Mouse (Mus musculus) midbrain, embryonic 15.5 days (tissue): Measurements from ENCODE around the gene Grm7. TPM values are rescaled to one million over a fixed set of nuclear protein-coding genes. Genes with fewer than 3 reads are reported as not detected.

Experiments
- ATAC-seq: fragments of 200-750 bp; cut with Nextera tagmentation; replicated peaks from 2 replicates; pipeline ENCODE4 v1.8.0; 2017; ENCODE audit warnings: moderate TSS enrichment
- H3K27ac ChIP-seq: fragments of 300-500 bp; sonication (generic); 2 replicates; pipeline ENCODE4 v1.5.1; 2015; ENCODE audit warnings: mild to moderate bottlenecking, inconsistent platforms
- H3K27me3 ChIP-seq: fragments of 300-500 bp; sonication (generic); replicated peaks from 2 replicates; pipeline ENCODE4 v1.6.1; 2015; ENCODE audit warnings: inconsistent platforms
- H3K36me3 ChIP-seq: fragments of 300-500 bp; sonication (generic); replicated peaks from 2 replicates; pipeline ENCODE4 v1.6.1; 2015; ENCODE audit warnings: inconsistent platforms
- H3K4me1 ChIP-seq: fragments of 300-500 bp; sonication (generic); 2 replicates; pipeline ENCODE4 v1.6.1; 2015; ENCODE audit warnings: inconsistent platforms
- H3K4me2 ChIP-seq: fragments of 300-500 bp; sonication (generic); 2 replicates; pipeline ENCODE4 v1.6.1; 2015; ENCODE audit warnings: inconsistent platforms, mild to moderate bottlenecking, moderate library complexity
- H3K4me3 ChIP-seq: fragments of 300-500 bp; sonication (generic); 2 replicates; pipeline ENCODE4 v1.5.1; 2015; ENCODE audit warnings: mild to moderate bottlenecking, inconsistent platforms
- H3K9ac ChIP-seq: fragments of 300-500 bp; sonication (generic); 2 replicates; pipeline ENCODE4 v1.6.1; 2015; ENCODE audit warnings: mild to moderate bottlenecking, inconsistent platforms
- H3K9me3 ChIP-seq: fragments of 300-500 bp; sonication (generic); 2 replicates; pipeline ENCODE4 v1.6.1; 2016; ENCODE audit warnings: inconsistent platforms
- WGBS: fragments of 180-500 bp; shearing (Covaris S2); methylation state at CpG from one replicate; pipeline ENCODE4 v1.1.7; 2015; ENCODE audit warnings: mixed read lengths; 5-methylcytosine and 5-hydroxymethylcytosine counted together
- polyA plus RNA-seq: library from polyadenylated mRNA; unstranded; fragments of >200 nt; fragmentation: Nextera tagmentation; extraction: Ambion mirVana; gene quantifications from 2 replicates; pipeline ENCODE4 v1.2.1, GENCODE M21; 2015

The Grm7 gene
- polyA plus RNA-seq, 1 experiment from 2014 or later = 30.1 TPM

DNA sequence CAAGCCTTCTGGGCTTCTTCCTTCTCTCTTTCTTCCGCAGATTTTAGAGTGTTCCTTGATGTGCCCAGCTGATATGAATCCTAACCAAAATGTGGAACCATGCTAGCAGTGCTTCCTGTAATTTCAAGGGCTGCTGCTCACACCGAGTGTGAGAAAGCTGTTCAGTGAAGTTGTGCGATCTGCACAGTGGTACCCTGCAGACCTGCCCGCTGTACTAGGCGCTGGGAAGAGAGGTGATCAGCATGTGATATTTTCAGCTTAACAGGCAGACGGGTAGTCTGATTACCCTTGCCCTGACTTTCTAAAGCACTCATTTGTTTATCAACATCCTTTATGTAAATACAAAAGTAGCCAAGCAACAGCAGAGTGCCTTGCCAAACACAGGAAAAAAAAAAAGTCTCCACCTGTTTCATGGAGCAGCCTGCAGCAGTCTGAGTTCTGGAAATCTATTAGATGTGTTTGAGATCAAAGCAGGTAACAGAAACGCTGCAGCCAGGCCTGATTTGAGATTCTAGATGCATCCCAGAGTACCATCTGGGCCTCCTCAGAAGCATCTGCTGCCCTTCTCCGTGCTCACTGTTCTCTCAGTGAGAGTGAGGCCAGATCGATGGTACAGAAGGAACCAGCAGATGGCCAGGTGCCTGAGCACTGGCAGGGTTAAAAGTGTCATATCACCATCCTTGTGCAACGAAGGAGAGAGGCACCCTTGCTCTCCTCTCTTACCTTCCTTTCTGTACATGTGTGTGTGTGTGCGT lies 727.4 kb downstream of the Grm7 start:
- Histone ChIP-seq H3K4me1 (peaks cover 18% of the 10 kb centered on the region), H3K4me3 (no peak overlapping the region), H3K4me2 (no peak overlapping the region), H3K9ac (no peak overlapping the region), H3K36me3 (no peaks in the 10 kb centered on the region), H3K27ac (peak overlapping the region; percentile 59; the same call in 1 of the 2 replicates), H3K9me3 (no peaks in the 10 kb centered on the region), H3K27me3 (no peaks in the 10 kb centered on the region)
- ATAC-seq = peak; percentile 80
- 25% methylated on average over 11 of the region's 11 CpGs for WGBS

DNA sequence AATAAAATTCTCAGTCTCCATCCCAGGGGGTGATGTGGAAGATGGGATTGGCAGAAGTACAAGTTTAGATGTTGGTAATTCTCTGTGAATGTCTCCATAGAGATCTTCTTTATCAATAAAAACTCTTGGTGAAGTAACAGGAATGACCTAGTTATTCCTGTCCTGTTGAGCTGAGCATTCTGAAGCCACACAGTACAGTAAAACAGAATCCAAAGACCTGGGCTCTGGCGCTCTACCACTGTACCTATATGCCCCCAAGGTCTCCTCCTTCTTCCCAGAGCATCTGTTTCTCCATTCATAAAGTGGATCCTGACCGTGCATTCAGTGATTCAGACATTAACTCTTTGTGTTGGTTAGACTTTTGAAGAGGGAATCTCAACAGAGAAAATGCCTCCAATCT lies 735.3 kb downstream of the Grm7 start:
- WGBS = 83% methylated on average over 2 of the region's 2 CpGs

DNA sequence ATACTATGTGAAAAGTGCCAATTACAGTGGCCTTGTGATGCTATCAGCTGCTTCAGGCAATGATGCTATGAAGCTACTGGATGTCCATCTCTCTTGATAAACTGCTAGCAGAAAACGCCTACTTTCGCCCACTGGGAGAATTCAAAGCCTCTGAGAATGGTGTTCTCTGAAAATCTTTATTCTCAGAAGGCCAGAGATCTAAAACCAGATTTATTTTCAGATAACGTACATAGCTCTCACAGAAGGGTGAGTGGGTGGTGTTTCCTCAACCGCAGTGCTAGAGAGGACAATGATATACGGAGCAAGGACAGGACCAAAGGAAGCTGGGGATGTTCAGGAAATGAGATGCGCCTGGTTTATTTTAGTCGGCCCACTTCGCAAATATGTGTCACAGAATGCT lies 763.4 kb downstream of the Grm7 start:
- Histone ChIP-seq H3K27me3 (no peaks in the 10 kb centered on the region), H3K4me1 (no peaks in the 10 kb centered on the region), H3K27ac (no peak overlapping the region), H3K9ac (no peak overlapping the region), H3K4me3 (no peak overlapping the region), H3K9me3 (no peaks in the 10 kb centered on the region), H3K4me2 (no peak overlapping the region), H3K36me3 (no peaks in the 10 kb centered on the region)
- 89% methylated on average over 8 of the region's 8 CpGs for WGBS
- no peak for ATAC-seq

More for the DNA sequence above, 735.3 kb downstream of the Grm7 start:
- no peaks in the 10 kb centered on the region for H3K36me3 ChIP-seq
- no peaks in the 10 kb centered on the region for H3K27me3 ChIP-seq
- H3K27ac ChIP-seq = no peak overlapping the region
- H3K9me3 ChIP-seq = no peaks in the 10 kb centered on the region
- H3K9ac ChIP-seq = no peak overlapping the region
- no peaks in the 10 kb centered on the region for H3K4me1 ChIP-seq
- no peak overlapping the region for H3K4me3 ChIP-seq
- ATAC-seq = no peak
- no peak overlapping the region for H3K4me2 ChIP-seq

DNA sequence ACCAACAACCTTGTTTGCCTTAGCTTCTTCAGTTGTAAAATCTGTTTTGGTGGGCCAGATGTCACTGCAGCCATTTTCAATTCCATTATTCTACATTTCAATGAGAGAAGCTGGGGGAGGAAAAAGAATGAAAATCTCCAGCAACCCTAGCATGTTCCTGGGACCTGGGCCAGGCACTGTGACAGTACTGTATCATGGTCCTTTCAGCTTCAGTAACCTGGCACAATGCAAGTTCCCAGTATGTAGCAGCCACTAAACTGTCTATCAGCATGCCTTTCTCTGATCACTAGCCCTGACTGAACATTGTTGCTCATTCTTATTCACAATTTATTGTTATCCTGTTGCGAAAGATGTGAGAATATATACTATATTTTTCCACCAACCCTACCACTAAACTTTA lies 779.4 kb downstream of the Grm7 start:
- Histone ChIP-seq H3K9me3 (no peaks in the 10 kb centered on the region), H3K27ac (no peak overlapping the region), H3K27me3 (no peaks in the 10 kb centered on the region), H3K36me3 (no peaks in the 10 kb centered on the region), H3K4me2 (no peak overlapping the region), H3K4me3 (no peak overlapping the region), H3K9ac (no peak overlapping the region), H3K4me1 (no peaks in the 10 kb centered on the region)
- WGBS = 75% methylated on average over 1 of the region's 1 CpGs
- ATAC-seq = no peak

DNA sequence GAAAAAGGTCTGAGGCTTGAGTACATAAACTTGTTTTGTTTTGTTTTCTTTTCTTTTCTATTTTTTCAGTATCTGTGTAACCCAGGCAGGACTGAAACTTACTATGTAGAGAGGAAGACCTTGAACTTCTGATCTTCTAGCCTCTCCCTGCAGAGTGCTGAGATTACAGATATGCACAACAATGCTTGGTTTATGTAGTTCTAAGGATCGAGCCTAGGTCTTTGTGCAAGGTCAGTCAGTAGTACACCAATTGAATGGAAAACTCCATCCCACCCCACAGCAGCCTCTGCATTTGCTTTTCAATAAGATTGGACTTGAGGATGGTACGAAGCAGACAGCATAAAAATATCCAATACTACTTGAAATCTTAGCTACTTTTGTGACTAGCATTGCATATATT lies 800.8 kb downstream of the Grm7 start:
- H3K4me2 ChIP-seq = no peak overlapping the region
- ATAC-seq = no peak
- H3K36me3 ChIP-seq = no peaks in the 10 kb centered on the region
- H3K4me3 ChIP-seq = no peak overlapping the region
- H3K4me1 ChIP-seq = peaks cover 8% of the 10 kb centered on the region; the same call in 1 of the 2 replicates
- no peak overlapping the region for H3K27ac ChIP-seq
- no peaks in the 10 kb centered on the region for H3K9me3 ChIP-seq
- no peaks in the 10 kb centered on the region for H3K27me3 ChIP-seq
- WGBS = 78% methylated on average over 2 of the region's 2 CpGs
- H3K9ac ChIP-seq = no peak overlapping the region

DNA sequence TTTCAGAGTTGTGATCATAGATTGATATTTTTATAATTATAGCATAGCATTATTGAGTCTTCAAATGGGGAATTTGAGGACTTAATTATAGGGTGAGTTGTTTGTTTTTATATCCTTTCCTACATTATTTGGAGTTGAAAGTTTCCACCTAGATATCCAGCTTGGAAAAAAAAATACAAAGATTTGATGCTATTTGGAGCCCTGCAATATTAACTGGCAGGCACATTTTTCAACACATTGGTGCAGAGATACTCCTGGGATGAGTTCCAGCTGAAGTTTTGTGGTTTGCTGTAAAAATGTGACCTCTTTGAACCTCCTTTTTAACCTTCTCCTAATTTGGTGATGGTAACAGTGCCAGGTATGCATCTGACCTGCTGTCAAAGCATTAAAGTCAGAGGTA lies 802.5 kb downstream of the Grm7 start:
- H3K27me3 ChIP-seq = no peaks in the 10 kb centered on the region
- H3K9me3 ChIP-seq = no peaks in the 10 kb centered on the region
- H3K4me1 ChIP-seq = peaks cover 8% of the 10 kb centered on the region; the same call in 1 of the 2 replicates
- H3K9ac ChIP-seq = no peak overlapping the region
- no peak for ATAC-seq
- no peak overlapping the region for H3K27ac ChIP-seq
- H3K4me2 ChIP-seq = no peak overlapping the region
- no peak overlapping the region for H3K4me3 ChIP-seq
- no peaks in the 10 kb centered on the region for H3K36me3 ChIP-seq

DNA sequence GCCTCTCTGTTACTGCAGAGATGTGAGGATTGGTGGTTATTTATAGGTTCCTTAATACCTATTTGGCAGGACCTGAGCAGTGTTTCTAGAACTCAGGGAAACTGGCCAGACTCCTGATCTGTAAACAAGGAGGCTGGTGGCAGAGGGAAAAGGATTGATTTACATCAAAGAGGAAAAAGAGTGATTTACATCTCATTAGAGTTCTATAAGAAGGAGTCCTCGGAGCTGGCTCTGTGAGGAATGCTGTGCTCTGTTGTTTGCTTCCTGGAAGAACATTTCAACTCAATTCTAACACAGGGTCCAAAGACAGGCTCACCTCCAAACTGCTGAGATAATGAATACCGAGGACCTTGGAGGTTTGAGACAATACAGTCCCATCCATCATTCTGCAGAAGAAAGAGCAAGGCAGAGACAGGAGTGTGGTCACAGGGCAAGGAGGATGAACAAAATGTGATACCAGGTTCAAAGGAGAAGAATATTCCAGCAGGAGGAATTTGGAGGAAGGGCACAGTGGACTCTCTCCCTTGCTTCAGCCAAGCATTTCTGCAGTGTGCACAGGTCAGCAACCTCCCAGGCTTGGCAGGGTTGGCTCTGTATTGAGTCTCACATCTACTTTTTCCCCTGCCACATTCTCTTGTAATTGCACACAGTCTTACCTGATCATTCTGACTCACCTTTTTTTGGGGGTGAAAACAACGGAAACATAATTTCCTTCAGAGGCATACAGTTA lies 803.8 kb downstream of the Grm7 start:
- Histone ChIP-seq H3K9me3 (no peaks in the 10 kb centered on the region), H3K27ac (0 out of 2 replicates have a peak overlapping the region, but pooled peaks have one; percentile 30), H3K4me3 (no peak overlapping the region), H3K27me3 (no peaks in the 10 kb centered on the region), H3K9ac (no peak overlapping the region), H3K4me1 (peaks cover 8% of the 10 kb centered on the region; the same call in 1 of the 2 replicates), H3K36me3 (no peaks in the 10 kb centered on the region), H3K4me2 (no peak overlapping the region)
- ATAC-seq = peak; percentile 82
- WGBS = 26% methylated on average over 3 of the region's 3 CpGs

DNA sequence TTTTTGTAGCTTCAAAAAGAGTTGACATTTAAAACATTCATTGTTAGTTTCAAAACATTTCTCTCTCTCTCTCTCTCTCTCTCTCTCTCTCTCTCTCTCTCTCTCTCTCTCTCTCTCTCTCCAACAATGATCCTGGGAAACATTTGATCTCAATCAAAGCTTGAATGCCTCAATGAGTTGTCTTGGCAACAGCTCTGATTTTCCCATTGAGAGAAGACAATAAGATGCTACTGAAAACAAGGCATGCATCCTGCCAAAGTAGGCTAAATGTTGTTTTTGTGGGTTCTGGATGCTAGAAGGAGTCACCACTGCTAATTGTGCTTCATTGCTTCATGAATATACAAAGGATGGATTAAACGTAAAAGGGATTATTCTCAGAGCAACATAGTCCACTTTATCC lies 836.5 kb downstream of the Grm7 start:
- no peak overlapping the region for H3K27ac ChIP-seq
- 8% methylated on average over 1 of the region's 1 CpGs for WGBS

DNA sequence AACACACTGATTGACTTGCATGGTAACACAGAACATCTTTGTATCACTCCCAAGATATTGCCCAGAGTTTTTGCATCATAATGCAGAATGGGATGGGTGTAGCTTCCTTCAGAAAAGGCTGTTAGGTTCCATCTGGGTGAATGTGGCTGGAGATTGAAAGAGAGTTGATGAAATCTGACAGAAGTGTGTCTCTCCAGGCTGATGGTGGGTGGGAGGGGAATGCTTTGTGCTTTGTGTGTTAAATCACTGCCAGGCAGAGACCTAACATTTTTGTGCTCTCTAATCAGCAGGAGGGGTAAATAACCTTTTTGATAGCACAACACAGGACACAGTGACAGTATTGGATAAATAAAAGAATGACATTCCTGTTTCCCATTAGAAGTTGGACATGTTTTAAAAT lies 840.7 kb downstream of the Grm7 start:
- H3K4me1 ChIP-seq = no peaks in the 10 kb centered on the region
- H3K9ac ChIP-seq = no peak overlapping the region
- no peak for ATAC-seq
- H3K9me3 ChIP-seq = no peaks in the 10 kb centered on the region
- no peak overlapping the region for H3K4me2 ChIP-seq
- no peaks in the 10 kb centered on the region for H3K27me3 ChIP-seq
- H3K27ac ChIP-seq = no peak overlapping the region
- H3K36me3 ChIP-seq = no peaks in the 10 kb centered on the region
- H3K4me3 ChIP-seq = no peak overlapping the region

More for the DNA sequence above, 836.5 kb downstream of the Grm7 start:
- no peak for ATAC-seq
- no peak overlapping the region for H3K4me3 ChIP-seq
- no peaks in the 10 kb centered on the region for H3K9me3 ChIP-seq
- no peaks in the 10 kb centered on the region for H3K4me1 ChIP-seq
- H3K4me2 ChIP-seq = no peak overlapping the region
- no peaks in the 10 kb centered on the region for H3K27me3 ChIP-seq
- H3K9ac ChIP-seq = no peak overlapping the region
- no peaks in the 10 kb centered on the region for H3K36me3 ChIP-seq

DNA sequence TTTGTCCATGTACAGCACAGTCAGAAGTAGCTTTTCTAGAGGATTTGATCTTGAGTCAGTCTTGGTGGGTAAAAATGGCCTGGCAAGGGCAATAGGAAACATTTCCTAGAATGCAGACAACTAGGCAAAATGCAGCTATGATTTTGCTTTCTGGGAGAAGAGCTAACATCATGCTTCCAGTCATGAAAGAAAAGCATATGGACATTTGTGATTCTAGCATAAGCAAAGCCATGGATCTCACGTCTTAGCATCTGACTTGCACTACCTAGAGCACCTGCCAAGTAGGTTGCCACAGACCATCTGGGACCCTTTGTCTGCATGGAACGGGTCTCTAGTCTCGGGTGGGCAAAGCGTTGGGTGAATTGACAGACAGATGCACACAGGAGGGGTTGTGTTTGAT lies 842.2 kb downstream of the Grm7 start:
- H3K4me2 ChIP-seq = no peak overlapping the region
- H3K4me3 ChIP-seq = no peak overlapping the region
- no peaks in the 10 kb centered on the region for H3K9me3 ChIP-seq
- H3K36me3 ChIP-seq = no peaks in the 10 kb centered on the region
- no peaks in the 10 kb centered on the region for H3K27me3 ChIP-seq
- WGBS = 78% methylated on average over 4 of the region's 4 CpGs
- H3K9ac ChIP-seq = no peak overlapping the region
- ATAC-seq = no peak
- no peak overlapping the region for H3K27ac ChIP-seq
- no peaks in the 10 kb centered on the region for H3K4me1 ChIP-seq

DNA sequence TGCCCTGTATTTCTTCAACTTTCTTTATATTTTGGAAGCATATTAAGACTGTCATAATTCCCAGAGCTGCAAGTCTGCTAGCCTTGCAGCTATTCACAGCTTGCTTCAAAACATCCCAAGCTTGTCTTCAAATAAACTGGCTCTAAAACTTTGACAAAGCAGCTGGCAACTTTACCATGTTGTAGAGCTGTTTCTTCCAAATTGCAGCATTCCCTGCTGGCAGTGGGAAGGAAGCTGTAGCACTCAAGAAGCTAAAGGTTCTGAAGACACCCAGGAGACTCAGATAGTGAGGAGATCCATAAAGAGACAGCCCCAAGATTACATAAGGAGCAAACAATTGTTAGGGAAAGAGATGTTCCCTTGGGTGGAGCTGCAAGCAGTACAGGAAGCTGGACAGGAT lies 846.8 kb downstream of the Grm7 start:
- Histone ChIP-seq H3K36me3 (no peaks in the 10 kb centered on the region), H3K4me3 (no peak overlapping the region), H3K27me3 (no peaks in the 10 kb centered on the region), H3K4me1 (no peaks in the 10 kb centered on the region), H3K4me2 (no peak overlapping the region), H3K9me3 (no peaks in the 10 kb centered on the region), H3K9ac (no peak overlapping the region), H3K27ac (no peak overlapping the region)
- no peak for ATAC-seq

DNA sequence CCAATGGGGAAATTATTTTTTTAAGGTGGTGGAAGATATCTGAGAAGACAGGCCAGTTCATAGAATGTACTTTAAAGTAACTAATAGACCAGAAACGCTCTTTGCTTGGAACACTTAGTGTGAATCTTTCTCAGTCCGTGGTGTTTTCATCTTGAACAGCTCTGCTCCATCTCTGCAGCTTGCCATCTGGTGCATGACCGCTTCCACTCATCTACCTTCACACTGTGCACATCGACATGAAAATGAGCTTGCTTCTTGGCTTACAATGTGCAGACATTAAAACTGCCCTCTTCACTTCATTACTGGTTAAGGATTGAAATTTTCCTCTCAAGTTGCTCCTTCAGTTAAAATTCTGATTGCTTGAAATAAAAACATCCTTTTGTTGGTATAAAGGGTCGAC lies 854.2 kb downstream of the Grm7 start:
- ATAC-seq = no peak
- Histone ChIP-seq H3K9ac (no peak overlapping the region), H3K4me1 (no peaks in the 10 kb centered on the region), H3K36me3 (no peaks in the 10 kb centered on the region), H3K27ac (no peak overlapping the region), H3K4me3 (no peak overlapping the region), H3K9me3 (no peaks in the 10 kb centered on the region), H3K27me3 (no peaks in the 10 kb centered on the region), H3K4me2 (no peak overlapping the region)
- WGBS = 88% methylated on average over 5 of the region's 5 CpGs
